Mouse (Mus musculus) layer of hippocampus, postnatal 25 days (tissue): ENCODE results near the gene Mmp15. TPM values are rescaled to one million over a fixed set of nuclear protein-coding genes. Genes with fewer than 3 reads are reported as not detected.

Experiments
- DNase-seq, 2 experiments: peaks; one replicate each; pipeline ENCODE4 v3.0.0; 2022; ENCODE audit warnings: mixed read lengths in 2 of 2, low spot score in 1 of 2; ENCODE audit errors: extremely low spot score in 1 of 2
- total RNA-seq, 2 experiments: library from RNA; stranded (reverse); gene quantifications; 2 replicates each; pipeline ENCODE4 v1.2.3; 2021

Mmp15 gene
- total RNA-seq, 2 experiments from 2014 or later, result 22.4 to 26.0 TPM

DNA sequence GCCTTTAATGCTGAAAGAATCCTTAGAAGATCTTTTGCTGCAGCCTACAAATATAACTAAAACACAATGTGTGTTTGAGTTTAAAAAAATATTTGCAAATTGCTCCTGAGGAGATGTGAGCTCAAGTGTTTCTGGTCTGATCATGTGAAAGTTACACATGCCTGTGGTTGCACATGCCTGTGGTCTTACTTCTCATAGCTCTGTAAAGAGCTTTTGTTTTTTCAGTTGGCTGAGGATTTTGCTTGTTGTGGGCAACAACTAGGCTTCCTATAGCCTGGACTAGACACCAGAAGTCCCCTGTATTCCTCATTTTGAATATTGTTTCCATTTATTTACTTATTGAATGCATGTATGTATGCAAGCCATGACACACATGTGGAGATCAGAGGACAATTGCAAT is 15.7 kb upstream of the Mmp15 start:
- DNase-seq, result no peak

DNA sequence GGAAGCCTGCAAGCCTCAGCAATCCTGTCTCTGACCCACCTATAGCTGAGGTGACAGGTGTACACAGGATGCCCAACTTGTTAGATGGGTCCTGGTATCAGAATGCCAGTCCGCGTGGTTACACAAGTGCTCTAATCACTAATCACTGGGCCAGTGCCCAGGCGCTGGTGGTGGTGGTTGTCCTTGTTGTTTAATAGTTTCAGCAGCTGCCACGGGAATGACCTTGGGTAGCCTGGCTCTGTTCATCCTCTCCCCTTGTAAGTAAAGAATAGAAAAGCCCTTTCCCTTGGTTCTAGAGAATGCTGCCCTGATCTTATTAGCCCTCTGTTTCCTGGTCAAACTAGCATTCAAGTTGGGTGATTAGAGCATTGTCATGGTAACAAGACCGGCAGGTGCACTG is 10.3 kb upstream of the Mmp15 start:
- DNase-seq, result no peak

DNA sequence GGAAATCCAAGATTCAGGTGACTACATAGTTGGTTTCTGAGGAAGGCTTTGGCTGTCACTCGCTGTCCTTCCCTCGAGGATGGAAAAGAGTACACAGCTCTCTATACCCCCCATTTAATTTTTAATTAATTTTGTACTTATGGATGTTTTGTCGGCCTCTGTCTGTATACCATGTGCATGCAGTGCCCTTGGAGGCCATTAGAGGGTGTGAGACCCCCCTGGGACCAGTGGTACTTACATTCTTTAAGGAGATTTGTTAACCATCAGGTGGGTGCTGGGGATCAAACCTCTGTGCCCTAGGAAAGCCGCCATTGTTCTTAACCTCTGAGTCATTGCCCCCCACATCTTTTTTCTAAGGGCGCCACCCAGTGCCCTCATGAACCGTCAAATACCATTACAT is 7.4 kb upstream of the Mmp15 start:
- no peak for DNase-seq

DNA sequence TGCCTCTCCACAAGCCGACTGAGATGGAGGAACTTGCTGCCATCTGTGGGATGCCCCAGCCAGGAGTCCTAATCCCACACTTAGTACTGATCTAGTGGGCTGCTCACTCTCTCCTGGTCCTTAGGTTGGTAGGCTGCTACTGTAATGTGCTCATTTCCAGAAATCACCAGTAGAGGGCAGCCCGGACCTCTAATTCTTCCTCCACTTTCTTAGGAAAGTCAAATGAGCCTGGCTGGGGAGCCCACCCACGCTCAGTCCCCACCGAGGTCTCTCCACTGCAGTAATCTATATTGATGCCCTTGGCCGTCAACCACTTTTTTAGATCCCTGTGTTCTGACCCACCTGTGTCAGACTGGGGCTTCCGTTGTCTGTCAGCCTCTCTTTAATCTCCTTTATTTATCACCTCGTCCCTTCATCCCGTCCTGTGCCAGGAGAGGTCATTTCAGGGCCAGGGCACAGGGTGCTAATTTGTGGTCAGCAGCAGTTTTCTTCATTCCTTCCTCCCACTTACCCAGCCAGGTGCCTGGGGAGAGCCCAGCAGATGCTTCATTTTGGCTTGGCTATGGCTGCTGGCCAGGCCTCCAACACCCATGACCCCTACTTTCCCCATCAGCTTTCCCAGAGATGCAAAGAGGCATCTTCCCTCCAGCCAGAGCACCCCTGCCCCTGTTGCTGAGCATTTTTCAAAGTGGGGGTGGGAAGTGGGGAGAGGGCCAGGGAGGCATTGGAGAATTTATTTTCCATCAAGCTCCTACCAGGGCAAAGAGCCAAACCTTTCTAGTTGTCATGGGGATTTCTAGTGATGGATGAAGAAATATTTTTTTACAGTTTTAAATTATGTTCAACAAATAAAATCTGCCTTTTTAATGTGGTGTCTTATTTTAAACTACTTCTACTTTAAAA is 5.2 kb upstream of the Mmp15 start:
- peak; percentile 68 to 90 for DNase-seq

DNA sequence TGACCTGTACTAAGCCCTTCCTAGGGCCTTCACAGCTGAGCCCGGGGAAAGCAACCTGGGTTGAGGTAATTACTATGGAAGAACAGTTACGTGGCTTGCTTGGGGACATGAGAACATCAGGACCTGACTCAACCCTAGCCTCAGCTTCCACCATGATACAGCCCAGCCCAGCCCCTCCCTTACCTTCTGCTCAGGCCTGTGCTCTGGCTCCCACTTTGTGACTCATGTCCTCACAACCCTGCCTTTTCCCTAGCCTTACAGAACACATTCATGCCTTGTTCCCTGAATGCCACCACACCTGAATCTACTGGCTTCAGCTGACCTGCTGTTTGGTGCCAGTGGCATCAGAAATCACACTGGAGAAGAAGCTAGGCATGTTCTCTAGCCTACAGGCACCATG is 3.7 kb upstream of the Mmp15 start:
- DNase-seq, result no peak

DNA sequence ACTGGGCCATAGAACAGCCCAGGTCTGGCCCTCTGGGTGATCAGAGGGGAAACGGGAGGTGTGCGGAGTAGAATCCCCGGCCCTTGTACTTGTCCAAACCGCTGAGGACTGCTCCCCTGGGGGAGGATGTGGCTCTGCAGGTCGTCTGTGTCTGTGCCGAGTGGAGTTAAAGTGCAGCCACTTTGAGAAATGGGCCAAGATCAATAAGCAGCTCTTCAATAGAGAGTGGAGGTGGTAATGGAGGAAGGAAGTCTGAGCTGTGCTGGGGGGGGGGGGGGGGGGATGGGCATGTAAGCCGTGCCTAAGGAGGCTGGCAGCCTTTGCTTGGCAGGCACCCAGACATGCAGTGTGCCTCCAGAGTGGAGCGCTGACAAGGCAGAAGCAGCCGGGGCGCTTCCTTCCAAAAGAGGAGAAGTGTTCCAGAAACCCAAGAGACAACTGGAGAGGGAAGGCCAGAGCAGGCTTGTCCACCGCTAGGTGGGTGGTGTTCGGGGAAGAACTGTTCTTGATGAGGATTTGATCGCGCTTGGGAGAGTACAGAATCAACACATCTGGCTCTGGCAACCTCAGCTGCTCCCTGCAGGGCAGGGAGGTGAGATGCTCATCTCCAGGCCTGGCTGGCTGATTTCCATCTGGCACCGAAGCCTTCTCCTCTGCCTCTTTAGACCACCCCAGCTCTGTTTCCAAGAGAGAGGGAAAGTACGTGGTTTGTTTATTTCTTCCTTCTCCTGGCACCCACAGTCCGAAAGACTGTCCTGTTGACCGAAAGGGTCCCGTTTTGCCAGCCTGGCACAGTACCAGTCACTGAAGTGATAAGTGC is 3.0 kb upstream of the Mmp15 start:
- DNase-seq, result peak; percentile 42 to 68

DNA sequence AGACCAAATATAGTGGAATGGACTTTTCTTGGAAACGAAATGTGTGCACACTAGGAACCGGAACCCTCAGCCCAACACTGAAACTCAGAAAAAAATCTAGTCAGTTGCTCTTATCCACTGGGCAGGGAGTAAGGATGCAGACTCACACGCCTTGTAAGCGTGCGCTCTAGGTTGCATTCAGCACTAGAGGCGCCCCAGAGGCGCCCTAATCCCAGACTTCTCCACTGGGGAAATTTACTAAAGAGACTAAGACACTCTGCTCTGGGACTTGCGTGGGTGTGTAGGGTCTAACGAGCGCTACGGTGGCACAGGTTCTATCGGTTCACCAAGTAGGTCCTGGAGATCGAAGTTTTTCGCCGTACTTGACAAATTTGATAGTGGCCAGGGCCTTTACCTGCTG is 607 bp upstream of the Mmp15 start:
- no peak for DNase-seq

DNA sequence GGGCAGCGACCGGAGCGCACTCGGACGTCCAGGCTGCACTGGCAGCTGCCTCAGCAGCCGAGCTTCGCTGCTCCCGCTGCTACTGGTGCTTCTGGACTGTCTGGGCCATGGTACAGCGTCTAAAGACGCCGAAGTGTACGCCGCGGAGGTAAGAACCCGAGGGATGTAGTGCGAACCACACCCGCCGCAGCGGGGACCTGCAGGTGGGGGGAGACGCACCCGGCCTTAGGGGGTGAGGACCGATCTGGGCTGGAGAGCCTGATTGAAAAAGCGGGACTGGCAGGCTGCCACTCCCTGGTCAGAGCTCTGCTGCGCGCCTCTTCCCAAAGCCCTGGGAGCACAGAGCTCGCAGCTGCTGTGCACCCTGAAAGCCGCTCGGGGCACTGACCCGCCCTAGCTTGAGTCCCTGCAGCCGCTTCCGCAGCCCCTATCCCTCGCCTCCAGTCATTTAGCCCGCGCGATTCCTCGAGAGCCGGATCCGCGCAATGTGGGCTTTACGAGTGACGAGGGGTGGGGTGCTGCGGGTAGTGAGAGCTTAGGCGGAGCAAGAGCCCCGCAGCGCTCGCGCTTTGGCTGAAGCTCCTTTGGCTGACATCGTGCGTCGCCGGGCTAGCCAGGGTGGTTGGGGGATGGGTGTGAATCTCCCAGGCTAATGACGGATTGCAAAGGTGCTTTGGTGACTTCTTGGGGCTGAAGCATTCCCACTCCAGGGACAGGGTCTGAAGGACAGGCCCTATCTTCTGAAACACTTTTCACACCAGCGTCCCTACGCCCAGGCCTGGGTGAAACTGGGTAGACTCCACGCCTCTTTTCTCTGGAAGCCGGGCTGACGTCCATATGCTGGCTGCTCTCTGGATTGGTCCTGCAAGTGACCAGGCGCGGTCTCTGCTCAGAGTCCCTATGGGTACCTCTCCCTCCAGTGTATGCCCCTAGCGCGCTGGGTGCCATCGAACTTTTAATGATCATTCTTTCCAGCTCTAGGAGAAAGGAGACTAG is 1.1 kb downstream of the Mmp15 start:
- DNase-seq, result no peak

DNA sequence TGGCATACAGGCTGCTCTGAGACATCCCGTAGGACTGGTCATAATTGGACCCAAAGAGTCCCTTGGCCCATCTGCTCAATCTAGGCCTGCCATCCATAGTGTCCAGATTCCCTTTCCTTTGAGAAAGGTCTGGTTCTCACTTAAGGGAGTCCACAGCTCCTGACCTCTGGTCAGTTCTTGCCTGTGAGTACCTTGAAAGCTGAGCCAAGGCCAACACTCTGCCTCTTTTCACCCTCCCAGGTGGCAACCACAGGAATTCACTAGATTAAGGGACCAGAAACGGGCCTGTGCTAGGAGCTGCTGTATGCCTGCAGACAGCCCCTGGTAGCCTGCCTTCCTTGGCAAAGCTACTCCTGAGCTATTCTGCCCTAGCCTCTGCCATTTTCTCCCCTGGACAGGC is 2.5 kb downstream of the Mmp15 start:
- DNase-seq, result no peak

DNA sequence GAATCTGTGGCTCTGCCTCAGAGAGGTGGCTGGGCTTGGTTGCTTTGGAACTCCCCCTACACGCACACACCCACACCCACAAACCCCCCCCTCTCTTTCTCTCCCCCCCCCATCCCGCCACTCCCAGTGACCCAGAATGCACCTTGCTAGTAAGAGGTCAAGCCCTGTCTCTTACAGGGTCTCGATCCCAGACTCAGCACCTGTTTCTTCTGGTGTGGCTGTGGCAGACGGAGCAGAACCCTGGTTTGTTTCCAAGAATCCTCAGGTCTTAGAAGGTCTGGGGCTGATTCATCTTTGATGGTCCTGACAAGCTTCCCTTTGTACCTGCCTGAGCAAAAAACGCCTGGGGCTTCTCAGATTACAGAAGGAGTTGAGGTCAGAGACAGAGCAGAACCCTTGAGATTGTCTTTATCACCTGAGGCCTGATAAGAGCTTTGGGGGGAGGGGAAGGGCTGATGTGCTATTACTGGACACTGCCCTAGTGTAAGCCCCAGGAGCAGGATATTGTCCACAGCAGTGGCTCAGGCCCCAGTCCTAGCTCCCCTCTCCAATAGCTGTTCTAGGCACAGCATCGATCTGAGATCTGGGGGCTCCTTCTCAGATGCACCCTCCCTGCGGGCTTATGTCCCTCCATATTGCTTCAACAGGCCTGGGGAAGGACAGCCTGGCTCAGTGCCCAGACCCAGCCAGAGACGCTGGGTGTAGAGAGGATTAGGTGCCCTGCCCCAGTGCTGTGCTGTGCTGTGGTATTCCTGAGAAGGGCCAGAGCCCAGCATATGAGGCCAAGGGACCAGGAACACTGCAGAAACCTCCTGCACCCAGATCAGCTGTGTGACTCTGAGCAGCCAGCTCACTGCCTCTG is 6.7 kb downstream of the Mmp15 start:
- DNase-seq, result no peak

DNA sequence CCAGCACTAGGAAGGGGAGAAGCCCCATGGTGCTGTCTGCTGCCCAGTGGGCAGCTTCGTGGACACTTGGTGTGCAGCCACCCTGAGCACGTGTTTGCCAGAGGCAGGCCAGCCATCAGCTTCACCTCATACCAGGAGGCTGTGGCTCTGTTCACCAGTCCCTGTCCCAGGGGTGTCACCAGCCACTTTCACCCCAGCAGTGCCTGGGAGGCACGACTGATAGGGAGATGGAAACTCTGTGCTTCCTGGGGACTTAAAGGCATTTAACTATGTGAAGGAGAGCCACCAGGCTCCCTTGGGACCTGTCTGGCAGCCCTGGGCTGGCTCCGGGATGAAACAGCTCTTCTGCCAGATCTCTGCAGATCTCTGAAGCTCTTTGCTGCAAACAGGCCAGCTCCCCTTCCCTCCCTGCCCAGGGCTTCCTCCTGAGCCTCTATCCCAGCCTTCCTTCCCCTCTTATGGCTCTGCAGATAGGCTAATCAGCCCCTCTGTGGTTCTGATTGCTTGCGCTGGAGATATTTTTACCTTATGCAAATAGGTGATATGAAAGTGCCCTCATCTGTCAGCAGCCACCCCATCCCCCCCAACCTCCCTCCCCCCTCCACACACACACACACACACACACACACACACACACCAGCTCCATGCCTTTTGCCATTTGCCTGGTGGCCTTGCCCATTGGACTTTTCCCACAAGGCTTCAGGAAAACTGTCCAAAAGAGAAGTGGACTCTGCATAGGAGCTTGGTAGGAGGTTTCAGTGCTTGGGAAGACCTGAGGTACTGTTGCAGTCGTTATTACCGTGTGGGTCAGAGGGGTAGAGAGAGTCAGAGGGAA is 8.3 kb downstream of the Mmp15 start:
- no peak for DNase-seq

DNA sequence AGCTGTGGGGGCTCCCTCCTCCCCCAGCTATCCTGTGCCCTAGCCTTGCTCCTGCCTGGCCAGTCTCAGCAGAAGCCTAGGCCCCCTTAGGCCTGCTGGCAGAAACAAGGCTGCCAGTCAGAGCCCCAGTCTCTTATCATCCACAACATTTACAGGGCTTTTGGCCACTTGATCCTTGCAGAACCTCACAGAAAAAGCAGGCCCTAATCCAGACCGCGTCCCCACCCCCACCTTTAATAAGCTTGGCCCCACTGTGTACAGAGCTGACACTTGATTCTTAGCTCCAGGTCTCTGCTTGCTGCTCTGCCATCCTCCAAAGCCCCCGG is 8.9 kb downstream of the Mmp15 start:
- no peak for DNase-seq

DNA sequence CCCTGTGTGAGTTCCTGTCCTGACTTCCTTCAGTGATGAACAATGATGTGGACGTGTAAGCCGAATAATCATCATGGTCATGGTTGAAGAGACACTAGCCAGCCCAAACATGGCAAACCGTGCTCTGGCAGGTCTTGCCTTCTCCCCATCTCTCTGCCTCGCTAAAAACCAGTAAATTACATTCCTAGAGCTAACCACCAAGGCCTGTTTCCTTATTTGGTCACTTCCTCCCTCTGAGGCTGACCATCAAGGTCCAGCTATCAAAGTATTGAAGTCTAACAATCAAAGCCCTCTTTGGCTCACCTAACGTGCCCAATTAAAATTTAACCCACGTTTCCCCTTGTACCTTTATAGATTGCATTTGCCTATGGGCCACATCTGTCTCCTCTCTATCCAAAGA is 10.2 kb downstream of the Mmp15 start:
- DNase-seq, result no peak

DNA sequence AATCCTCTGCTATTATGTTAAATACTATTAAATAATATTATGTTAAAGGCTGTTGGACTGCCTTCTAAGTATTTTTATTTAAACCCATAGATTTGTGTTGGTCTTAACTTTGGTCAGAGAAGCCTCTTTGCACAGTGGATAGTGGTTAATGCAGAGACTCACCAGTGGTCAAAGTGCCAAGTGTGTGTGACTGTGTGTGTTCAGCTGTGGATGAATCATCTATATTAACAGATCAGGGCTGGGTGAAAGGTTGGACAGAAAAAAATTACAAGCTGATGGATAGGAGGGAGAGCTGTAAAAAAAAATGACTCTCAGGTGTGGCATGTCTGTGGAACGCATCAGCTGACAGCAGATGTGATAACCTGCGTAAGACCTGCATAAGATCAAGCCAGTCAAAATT is 11.8 kb downstream of the Mmp15 start:
- no peak for DNase-seq

DNA sequence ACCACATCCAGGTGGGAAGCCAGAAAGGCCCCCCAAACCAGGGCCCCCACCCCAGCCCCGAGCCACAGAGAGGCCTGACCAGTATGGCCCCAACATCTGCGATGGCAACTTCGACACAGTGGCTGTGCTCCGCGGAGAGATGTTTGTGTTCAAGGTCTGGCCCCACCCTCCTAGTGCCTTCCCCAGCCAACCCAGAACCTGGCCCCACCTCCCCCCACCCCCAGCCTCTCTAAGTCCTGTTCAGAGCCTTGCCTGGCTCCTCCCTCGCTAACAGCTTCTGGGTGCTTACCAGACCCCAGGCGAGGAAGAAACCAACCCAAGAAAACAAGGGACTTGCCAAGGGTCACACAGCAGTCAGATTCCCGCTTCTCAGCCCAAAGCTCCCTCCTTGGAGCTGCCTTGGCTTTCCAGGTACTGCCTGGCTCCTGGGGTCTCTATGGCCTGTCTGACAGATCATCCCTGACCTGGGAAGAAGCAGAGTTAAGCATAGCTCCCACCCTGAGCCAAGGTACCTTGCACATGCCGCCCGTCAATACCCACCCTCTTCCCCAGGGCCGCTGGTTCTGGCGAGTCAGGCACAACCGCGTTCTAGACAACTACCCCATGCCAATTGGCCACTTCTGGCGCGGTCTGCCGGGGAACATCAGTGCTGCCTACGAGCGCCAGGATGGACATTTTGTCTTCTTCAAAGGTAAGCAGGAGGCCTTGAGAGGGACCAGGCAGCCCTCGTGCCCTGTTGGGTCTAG is 17.7 kb downstream of the Mmp15 start:
- no peak for DNase-seq

DNA sequence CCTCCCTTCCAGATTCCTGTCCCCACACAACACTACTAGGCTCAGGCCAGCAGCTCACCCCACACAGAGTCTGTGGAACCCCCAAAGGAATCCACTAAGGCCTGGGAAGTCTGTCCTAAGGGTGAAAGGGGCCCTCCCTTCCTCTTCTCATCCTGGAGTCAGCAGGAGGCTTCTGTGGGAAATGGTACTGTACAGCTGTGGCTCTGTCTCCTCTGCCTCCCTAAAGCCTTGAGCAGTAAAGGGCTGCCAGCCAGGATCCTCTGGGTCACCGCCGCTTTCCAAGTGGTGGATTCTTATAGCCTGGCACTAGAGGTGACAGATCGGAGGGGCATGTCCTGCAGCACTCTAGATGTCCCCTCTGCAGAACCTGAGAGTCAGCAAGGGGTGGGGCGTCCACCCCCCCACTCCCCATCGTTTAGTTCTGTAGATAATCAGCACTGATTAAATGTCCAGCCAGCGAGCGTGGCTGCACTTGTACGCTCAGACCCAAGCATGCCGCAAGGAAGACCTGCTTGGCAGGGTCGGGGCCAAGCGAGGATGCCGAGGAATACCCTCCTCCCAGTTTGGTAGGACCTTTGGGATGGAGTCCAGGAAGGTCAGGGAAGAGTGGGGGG is 21.4 kb downstream of the Mmp15 start:
- DNase-seq, result no peak

DNA sequence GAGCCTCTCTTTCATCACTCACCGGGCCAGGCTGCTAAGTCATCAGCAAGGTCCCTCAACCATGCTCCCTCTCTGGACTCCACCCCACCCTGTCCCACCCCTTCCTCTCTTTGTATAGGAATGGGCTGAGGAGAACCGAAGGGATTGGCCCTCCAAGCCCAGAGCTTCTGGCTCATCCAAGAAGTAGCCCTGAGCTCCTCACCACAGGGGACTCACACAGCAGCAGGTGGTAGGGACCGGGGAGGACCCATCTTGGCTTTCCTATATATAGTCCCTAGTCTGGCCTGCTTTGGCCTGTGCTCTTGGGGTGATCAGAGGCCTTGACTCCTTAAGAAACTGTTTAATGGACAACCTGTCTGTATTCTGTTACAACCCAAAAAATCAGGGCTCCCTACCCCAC is 22.4 kb downstream of the Mmp15 start:
- DNase-seq, result no peak
